Mouse (Mus musculus) left cerebral cortex, postnatal 25 days (tissue): Measurements from ENCODE around the gene Tff1. TPM values are rescaled to one million over a fixed set of nuclear protein-coding genes. Genes with fewer than 3 reads are reported as not detected.
A peak's percentile ranks its signal among the peaks of the same experiment; 100 is the strongest.

Experiments
- DNase-seq, 2 experiments: peaks; one replicate each; pipeline ENCODE4 v3.0.0; 2022; ENCODE audit warnings: low spot score in 2 of 2, mixed read lengths in 1 of 2
- intact Hi-C: fragments of 180-260 bp; cut with DNase I; formaldehyde crosslinking; loops from one replicate; pipeline ENCODE4 v1.15.1; 2025
- total RNA-seq, 2 experiments: library from RNA; stranded (reverse); gene quantifications; 2 replicates each; pipeline ENCODE4 v1.2.3; 2021

Gene Tff1
- not detected for total RNA-seq

DNA sequence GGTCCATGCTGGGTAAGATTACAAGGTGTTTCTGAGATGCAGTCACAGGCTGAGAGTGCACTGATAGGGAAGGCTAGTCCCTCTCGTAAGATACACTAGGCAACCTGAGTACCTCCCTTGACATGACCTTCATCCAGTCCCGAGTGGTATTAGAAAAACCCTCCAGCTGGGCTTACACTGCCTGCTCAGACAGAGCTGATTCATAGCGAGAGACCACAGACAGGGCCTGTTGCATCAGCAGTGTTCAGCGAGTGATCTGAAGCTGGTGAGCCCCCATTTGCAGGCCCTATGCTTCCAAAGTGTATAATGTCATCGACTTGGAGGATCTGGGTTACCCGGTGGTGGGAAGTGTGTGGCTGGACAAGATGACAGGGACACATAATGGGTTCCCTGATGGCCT, at the start of gene Tff1:
TSS of gene Tff1 (minus strand) at position 151 of the 400 bp plus-strand sequence.
- no peak for DNase-seq
- intact Hi-C loops = no loop called here

DNA sequence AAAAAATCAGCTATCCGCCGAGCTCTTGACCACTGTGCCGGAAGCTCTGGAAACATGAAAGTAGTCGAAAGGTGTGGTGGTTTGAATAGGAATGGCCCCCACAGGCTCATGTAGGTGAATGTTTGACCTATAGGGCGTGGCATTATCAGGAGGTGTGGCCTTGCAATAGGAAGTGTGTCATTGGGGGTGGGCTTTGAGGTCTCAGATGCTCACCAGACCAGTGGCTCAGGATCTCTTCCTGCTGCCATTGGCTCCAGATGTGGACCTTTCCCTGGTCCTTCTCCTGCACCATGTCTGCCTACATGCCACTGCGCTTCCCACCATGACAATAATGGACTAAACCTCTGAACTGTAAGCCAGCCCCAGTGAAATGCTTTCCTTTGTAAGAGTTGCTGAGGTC, 46.8 kb upstream of the Tff1 start:
- DNase-seq = no peak
- intact Hi-C loops = no loop called here

DNA sequence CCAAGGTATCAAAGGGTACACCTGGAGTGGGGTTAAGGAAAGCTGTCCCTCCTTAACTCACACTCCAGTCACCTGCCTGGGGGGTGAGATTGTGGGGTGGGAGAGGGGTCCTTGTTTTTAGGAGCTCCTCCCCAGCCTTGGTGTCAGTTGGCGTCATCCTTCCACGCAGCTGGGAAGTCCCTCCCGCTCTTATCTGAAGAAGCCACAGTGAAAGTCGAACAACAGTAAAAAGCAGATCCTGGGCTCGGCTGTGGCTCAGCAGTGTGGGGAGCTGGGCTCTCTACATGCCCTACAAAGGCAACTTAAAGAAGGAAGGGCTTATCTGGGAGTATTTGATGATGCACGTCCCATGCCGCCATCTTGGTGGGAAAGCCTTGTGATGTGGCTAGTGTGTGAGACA, 45.2 kb upstream of the Tff1 start:
- DNase-seq = no peak
- intact Hi-C loops = no loop called here

DNA sequence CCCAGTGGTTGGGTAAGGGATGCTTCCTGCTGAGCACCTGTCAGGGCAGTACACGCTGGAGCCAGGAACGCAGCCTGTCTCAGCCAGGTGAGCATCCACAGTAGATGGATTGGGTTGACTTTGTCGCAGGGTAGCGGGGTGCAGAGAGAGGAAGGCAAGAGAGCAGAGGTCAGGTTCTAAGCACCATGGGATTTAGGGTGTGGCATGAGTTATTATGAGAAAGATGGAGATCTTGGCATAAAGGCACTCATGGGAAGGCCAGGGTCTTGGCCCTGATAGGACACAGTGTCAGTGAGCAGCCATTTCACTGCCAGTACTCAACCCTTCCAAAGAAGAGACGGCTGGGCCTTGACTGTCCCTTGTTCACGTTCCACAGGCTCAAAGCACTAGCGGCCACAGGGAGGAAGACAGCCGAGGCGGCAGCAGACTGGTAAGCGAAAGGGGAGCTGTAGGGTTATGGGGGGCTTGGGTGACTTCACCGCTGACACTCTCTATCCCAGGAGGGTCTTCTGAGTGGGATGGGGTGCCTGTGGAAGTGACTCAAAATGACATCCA, 44.4 kb upstream of the Tff1 start:
- no peak for DNase-seq
- intact Hi-C loops = no loop called here

DNA sequence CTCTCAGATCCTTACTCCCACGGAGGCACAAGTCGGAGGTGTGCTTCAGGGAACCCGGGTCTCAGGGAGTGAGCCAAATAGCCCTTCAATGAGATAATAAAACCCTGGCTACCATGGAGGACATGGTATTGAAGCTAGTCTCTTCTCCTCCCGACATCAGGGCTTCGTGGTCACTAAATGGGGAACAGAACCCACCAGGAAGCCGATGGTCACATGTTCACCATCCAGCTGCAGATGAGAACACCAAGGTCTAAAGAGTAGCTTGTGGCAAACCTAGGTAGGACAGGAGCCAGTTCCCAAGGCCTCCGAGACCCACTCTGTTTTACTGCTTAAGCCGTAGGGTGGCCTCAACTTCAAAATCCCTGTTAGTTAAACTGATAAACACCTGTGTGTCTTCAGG, 43.6 kb upstream of the Tff1 start:
- no peak for DNase-seq
- intact Hi-C loops = no loop called here

DNA sequence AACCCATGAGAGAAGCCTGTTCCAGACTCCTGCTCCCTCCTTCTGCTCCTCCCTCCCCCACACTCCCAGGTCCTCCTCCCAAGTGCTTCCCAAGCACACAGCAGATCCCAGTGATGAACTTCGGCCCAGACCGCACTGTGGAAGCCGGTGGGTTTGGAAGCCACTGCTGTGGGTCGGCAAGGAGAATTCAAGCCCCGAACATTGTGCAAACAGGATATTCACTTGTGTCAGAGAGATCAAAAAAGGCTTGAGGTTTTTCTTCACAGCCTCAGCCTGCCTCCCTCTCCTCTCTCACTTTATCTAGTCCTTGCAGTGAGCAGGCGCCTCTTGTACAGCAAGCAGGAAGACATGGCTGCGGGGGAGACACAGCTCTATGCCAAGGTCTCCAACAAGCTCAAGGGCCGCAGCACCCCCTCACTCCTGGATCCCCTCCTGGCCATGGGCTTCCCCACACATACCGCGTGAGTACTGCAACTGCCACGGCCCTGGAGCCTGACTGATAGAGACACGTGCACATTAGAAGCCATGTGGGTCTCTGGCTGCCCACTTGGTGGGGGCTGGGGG, 42.8 kb upstream of the Tff1 start, which contains the start of gene Ubash3a:
TSS of gene Ubash3a (plus strand) at position 103 of the 564 bp plus-strand sequence.
- no peak for DNase-seq
- intact Hi-C loops = no loop called here

DNA sequence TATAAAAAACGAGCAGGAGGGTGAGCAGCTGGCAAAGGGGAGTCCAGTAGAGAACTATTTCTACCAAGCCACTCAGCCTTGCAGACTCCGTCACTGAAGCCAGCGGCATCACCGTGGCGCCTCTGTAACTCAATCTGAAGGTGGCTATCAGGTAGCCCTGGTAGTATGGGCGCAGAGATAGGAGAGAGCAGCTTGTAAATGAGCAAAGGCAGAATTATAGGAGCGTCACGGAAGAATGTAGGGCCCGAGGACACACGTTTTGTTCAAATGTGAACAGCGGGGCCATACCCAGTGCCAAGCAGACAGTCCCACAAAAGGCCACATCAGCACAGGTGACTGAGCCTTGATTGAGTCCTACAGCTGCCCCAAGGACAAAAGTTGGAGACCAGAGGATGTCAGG, 33.8 kb upstream of the Tff1 start, which contains the start of gene Tmprss3:
TSS of gene Tmprss3 (minus strand) at position 101 of the 400 bp plus-strand sequence.
- no peak for DNase-seq
- intact Hi-C loops = no loop called here

DNA sequence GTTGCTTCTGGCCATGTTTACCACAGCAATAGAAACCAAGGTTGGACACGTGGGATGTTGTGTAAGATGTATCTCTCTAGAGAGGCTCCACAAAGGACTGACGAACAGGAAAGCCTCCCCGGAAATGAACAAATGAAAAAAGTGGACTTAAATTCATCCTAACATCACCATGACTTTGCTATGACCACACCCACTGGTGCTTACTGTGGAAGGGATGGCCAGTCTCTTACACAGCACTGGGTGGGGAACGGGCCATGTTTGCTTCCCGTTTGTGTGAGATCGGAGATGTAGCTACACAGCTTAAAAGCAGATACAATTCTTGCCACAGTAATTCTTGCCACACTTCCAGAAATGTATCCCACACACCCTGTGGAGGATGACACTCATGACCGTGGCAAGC, 31.2 kb upstream of the Tff1 start:
- intact Hi-C loops = no loop called here
- no peak for DNase-seq

DNA sequence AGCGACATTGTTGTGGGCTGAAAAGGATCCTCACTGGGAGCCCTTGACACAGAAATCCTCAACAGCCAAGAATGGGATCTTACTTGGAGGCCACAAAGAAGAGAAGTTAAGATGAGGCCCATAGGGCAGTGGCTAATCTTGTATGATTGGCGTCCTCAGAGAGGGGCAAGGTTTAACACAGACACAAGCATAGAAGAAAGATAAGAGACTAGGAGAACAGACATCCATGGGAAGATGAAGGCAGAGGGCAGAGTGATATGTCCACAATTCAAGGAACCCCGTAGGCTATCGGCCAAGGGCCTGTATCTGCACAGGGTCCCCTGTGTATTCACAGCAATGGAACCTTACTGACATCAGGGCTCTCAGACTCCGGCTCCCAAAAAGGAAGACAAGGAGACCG, 30.1 kb upstream of the Tff1 start:
- intact Hi-C loops = no loop called here
- DNase-seq = no peak

DNA sequence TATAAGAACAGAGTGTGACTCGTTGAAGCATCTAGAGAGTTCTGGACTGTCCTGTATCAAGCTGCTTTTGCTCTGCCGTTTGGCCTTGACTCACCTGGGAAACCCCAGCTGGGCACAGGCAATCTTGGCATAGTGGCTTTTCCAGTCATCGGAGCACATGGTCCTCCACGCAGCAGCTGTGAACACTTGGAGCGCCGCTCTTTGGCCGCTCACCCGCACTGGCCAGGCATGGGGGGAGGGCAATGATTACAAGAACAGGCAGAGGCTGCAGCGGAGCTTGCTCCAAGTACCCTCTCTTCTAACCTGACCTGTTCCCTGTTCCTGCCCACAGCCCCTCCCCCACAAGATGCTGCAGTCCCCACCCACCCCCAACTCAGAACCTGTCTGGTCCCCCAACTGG, 28.3 kb upstream of the Tff1 start:
- no peak for DNase-seq
- intact Hi-C loops = no loop called here

DNA sequence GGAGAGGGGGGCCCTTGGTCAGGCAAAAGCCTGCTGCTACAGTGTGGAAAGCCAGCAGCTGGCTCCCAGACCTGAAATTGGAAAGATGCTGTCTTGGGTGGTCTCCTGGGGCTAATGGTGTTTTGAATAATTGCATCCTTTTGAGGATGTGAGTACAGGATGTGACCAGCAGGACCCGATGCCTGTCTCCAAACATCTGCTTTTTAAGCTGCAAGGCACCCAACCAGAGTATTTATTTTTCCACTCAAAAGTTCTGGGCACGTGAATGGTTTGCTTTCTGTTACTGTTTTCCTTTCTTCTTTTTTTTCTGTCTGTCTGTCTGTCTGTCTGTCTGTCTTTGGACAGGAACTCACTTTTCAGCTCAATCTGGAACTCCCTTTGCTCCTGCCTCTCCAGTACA, 27.6 kb upstream of the Tff1 start:
- intact Hi-C loops = no loop called here
- DNase-seq = no peak

DNA sequence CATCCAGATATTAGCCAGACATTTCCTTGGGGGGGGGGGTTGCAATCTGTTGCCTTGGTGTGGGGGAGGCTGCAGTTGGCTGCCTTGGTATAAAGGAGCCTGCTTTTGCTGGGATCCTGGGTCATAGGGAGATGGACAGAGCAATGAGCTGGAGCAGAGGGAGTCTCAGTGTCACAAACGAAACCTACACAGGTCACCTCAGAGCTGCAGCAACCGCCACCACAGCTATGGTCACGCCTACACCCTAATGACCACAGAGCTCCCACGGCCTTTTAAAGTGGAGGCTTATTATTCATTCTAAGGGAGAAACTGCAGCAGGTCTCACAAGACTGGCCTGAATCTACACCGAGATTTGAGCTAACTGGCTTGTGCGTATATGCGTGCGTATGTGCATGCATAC, 26.7 kb upstream of the Tff1 start:
- no peak for DNase-seq
- intact Hi-C loops = no loop called here

DNA sequence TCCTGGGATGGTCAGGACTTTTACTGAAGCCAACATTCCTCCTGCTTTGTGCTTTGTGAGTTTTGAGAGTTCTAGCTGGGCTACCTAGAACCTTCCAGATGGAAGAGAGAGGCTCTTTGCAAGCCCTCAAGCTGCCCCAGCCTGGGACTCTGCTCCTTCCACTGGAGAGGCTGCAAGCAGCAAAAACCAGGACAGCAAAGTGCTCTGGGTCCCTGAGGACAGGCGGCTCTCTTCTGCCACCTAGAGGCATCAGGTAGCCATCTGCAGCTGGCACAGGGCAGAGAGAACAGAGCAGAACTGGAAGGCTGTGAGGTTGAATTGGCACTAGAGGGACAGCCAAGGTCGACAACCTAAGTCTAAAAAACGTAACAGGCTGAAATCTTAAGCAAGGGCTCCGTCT, 22.3 kb upstream of the Tff1 start:
- intact Hi-C loops = loop anchor here (1.0 to 2.0 kb wide), 2 partner anchors 49 to 177 kb away; no protein-coding TSS in a partner anchor
- peak; percentile 63 to 80 for DNase-seq

DNA sequence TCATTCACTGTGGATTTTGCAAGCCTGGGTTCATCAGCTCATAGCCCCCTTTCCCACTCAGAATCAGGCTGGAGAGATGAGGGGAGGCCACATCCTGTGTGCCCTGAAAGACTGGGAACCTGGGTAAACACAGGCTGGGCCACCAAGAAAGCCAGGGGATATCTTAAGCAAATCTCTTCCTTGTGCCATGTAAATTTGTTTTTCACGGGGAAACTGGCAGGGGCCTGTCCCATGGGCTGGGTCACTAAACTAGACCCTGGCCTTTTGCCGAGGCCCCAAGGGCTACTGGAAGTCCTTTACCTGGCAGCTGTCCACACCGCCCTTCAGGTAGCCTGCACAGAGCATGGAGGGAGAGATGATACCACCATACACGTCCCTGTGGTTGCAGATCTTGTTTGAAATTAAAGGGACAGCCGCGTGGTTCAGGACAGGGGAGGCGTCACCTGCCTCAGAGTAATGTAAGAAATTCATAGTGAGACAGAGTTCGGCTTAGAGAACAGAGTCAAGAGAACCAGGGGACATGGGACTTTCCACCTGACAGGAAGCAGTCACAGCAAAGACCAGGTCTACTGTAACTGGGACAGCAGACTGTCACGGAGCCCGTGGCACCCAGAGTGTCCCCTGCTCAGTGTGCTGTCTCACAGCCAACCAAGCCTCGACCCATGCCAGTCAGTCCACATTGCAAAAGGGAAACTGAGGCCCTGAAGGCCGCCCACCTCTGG, 19.4 kb upstream of the Tff1 start:
- intact Hi-C loops = no loop called here
- no peak for DNase-seq

DNA sequence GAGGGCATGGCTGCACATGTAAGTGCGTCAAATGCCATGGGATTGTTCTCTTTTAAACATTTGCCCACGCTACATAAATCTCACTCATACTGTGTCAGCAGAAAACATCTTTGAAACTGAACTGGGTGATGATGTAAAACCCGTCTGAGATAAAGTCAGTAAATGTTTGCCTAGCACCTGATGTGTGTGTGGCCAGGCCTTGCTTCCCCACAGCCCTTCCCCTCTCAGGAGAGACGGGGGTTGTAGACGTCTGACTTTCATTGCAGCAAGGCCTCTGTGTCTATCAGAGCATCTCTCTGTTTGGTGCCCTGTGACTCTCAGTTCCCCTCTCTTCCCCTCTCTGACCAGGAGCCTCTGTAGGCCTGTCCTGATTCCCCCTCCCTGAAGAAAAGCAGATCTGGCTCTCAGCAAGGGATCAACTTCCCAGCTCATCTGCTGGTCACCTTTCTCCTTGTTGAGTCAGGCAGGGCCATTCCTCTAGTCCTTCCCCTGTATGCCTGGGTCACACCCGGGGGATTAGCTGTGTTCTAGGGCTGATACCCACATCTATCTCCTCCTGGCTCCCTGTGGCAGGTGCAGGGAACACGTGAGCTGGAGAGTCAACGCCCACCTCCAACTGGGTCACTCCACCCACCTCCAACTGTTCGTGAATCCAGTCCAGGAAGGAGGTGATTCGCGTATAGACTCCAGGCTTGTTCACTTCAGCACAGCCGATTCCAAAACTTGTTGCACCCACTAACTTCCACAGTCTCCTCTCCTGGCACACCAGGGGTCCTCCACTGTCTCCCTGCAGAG, 18.3 kb upstream of the Tff1 start:
- intact Hi-C loops = no loop called here

DNA sequence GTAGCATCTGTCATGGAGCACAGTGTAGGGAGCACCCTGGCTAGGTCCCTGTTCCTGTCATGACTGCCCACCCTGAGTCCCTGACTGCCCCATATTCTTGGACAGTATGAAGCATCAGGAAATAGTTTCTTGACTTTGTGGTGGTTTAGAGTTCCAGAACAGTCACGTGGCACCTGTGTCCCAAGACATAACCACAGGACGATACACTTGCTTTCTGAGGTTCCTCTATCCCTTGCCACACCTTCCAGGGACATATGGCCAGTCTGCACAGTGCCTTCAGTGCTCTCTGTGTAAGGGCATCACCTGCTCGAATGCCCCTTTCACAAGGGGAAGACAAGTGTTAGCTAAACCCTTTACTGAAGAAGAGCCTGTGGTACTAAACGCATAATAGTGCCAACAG, 16.4 kb upstream of the Tff1 start:
- no peak for DNase-seq
- intact Hi-C loops = no loop called here

More for the DNA sequence above, 18.3 kb upstream of the Tff1 start:
- peak; percentile 24 to 65 for DNase-seq

DNA sequence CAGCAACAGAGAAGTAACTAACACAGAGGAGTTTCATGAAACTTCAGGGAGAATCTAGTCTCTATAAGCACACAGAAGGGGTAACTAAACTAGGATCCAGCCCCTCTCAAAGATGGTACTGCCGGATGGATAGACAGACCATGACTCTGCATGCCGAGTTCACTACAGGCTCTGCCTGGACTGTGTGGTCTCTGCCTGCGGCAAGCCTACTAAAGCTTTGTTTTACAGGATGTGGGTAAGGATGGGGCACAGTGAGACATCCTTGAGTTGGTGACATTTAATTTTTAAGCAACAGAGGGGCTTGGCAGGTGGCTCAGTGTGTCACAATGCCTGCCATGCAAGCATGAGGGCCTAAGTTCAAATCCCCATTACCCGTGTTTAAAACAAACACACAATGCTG, 11.2 kb upstream of the Tff1 start:
- DNase-seq = no peak
- intact Hi-C loops = no loop called here

DNA sequence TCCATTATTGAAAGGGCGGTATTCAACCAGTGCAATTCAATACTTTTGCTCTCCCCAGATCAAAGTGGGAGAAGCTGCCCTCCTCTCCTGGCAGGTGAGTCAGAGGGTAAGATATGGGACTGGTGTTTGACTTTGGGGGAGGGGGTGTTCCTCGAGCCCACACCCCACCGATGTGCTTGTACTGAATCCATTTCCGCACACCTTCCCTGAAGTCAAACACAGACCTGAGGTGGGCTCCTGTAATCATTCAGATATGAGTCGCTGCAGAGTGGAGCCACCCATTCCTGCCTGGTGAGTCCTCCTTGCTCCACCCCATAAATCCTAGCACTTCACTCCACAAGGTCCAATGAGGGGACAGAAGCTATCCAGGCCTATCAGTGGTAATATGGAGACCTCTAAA, 4.7 kb upstream of the Tff1 start:
- DNase-seq = no peak
- intact Hi-C loops = no loop called here

DNA sequence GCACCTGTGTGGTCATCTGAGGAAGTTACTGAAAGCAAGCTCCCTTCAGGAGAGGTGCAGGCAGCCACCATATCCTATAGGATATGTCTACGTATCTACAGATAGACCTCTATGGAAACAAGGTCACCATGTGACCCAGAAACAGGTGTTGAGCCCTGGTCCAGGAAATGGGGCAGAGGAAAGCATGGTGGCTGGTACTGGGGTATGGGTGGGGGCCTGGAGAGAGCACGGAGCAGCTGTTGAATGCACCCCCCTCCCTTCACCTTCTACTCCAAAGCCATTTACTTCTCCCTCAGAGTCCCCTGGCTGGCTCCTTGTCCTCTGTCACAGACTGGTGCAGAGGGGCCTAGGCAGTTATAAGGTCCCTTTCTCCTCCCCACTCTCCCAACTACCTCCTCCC, 1.3 kb downstream of the Tff1 start:
- intact Hi-C loops = no loop called here
- DNase-seq = no peak

DNA sequence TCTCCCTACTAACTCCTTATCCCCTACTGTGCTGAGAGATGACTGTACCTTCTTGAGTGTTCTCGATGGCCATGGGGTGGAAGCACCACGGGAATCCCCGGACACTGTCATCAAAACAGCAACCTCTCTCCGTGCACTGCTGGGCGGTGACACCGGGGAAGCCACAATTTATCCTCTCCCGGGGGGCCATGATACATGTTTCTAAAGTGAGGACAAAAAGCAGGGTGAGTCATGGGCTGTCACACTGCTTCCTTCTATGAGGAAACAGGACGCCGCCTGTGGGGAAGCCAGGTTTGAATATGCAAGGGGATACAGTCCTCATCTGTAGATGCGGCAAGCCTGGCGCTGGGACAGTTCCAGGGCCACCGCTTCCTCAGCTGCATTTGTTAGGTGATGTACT, 2.5 kb downstream of the Tff1 start:
- intact Hi-C loops = no loop called here
- no peak for DNase-seq

DNA sequence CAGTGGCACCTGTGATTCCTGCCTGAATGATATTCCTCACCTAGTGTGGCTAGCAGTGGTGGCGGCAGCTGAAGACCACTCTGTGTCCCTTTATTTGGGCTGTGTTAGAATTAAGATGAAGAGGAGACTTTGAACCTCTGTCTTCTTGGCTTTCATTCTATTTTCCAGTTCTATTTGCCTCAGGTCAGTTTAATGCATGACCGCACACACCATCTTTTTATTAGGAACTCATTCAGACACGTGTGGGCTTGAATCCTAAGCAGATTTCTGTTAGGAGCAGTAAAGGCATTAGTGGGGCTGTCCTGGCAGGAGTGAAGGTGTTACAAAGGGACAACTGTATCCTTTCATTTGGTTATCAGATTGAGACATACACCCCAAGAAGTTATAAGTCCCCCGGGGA, 4.8 kb downstream of the Tff1 start:
- intact Hi-C loops = no loop called here
- DNase-seq = no peak
